Mouse (Mus musculus) frontal cortex, postnatal 25 days (tissue): ENCODE data around the gene Olfr329-ps.
"Not testable (repeated sequence)": the region's sequence is repeated elsewhere in the genome, so short reads cannot be mapped to it uniquely, and the experiment has no call there.

ENCODE experiments used
- DNase-seq, 2 experiments: peaks; one replicate each; pipeline ENCODE4 v3.0.0; 2022; ENCODE audit warnings: low spot score in 2 of 2

The Olfr329-ps gene

GRCm38 (mm10) chr11:58546322-58546721, at the start of gene Olfr329-ps:
TSS of gene Olfr329-ps (minus strand) at chr11:58546422.
- no peak for DNase-seq

- no peak for DNase-seq
Observed at GRCm38 (mm10) chr11:58594814-58595213, 48.6 kb upstream of the Olfr329-ps start, which contains the start of gene Olfr324. TSS of gene Olfr324 (plus strand) at chr11:58595114.

- DNase-seq: no peak
Observed at GRCm38 (mm10) chr11:58588620-58589250, 42.5 kb upstream of the Olfr329-ps start.

- peak; percentile 19 to 25 for DNase-seq
Observed at GRCm38 (mm10) chr11:58587898-58588348, 41.7 kb upstream of the Olfr329-ps start.

- DNase-seq: no peak
Observed at GRCm38 (mm10) chr11:58578636-58579035, 32.4 kb upstream of the Olfr329-ps start.

- DNase-seq: no peak
Observed at GRCm38 (mm10) chr11:58577430-58577829, 31.2 kb upstream of the Olfr329-ps start, which contains the start of gene Olfr325. TSS of gene Olfr325 (plus strand) at chr11:58577730.

- no peak for DNase-seq
Observed at GRCm38 (mm10) chr11:58570405-58570804, 24.2 kb upstream of the Olfr329-ps start, which contains the start of gene Olfr224. TSS of gene Olfr224 (minus strand) at chr11:58570553.

- no peak for DNase-seq
Observed at GRCm38 (mm10) chr11:58555536-58555935, 9.3 kb upstream of the Olfr329-ps start, which contains the start of gene Olfr328. TSS of gene Olfr328 (minus strand) at chr11:58555636.

- not testable (repeated sequence) for DNase-seq
Observed at GRCm38 (mm10) chr11:58534736-58535135, 11.5 kb downstream of the Olfr329-ps start, which contains the start of gene Olfr330. TSS of gene Olfr330 (minus strand) at chr11:58534836.

GRCm38 (mm10) chr11:58519756-58520155, 26.5 kb downstream of the Olfr329-ps start:
- peak; percentile 6 to 8 for DNase-seq

GRCm38 (mm10) chr11:58518916-58519315, 27.3 kb downstream of the Olfr329-ps start:
- DNase-seq: peak; percentile 47 to 71

GRCm38 (mm10) chr11:58509058-58509457, 37.2 kb downstream of the Olfr329-ps start:
- DNase-seq: not testable (repeated sequence)

GRCm38 (mm10) chr11:58502472-58502871, 43.8 kb downstream of the Olfr329-ps start, which contains the start of gene Olfr331:
TSS of gene Olfr331 (minus strand) at chr11:58502572.
- not testable (repeated sequence) for DNase-seq

GRCm38 (mm10) chr11:58499290-58499689, 46.9 kb downstream of the Olfr329-ps start:
- no peak for DNase-seq

GRCm38 (mm10) chr11:58498761-58499160, 47.5 kb downstream of the Olfr329-ps start:
- no peak for DNase-seq

GRCm38 (mm10) chr11:58492455-58492854, 53.8 kb downstream of the Olfr329-ps start, which contains the start of gene Olfr332:
TSS of gene Olfr332 (minus strand) at chr11:58492555.
- no peak for DNase-seq
